Mouse (Mus musculus): ENCODE results near the gene Phactr2.

The Phactr2 gene

DNA sequence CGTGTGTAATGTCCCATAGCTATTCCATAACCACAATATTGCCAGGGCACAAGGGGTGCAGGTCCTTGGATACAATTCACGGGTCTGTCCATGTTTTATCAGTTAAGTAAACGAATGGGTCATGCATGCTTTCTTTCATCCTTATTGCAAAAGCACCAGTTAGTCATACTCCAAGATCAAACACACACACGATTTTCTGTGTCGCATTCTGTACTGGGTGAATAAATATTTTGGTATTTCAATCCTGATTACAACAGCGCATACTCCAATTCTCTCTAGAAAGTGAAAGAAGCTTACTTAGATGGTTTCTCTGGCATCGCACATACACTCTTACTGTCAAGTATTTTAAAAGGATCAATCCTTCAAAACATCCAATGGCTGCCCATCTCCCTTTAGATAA is 203.9 kb downstream of the Phactr2 start:
- DNase-seq = no peak

- DNase-seq = no peak
Observed at GRCm38 (mm10) chr10:13259251-13259650, 215.0 kb downstream of the Phactr2 start.

- peak; percentile 24 for DNase-seq
Observed at GRCm38 (mm10) chr10:13256196-13256595, 218.0 kb downstream of the Phactr2 start.

GRCm38 (mm10) chr10:13250280-13250679 is 223.9 kb downstream of the Phactr2 start:
- no peak for DNase-seq

DNA sequence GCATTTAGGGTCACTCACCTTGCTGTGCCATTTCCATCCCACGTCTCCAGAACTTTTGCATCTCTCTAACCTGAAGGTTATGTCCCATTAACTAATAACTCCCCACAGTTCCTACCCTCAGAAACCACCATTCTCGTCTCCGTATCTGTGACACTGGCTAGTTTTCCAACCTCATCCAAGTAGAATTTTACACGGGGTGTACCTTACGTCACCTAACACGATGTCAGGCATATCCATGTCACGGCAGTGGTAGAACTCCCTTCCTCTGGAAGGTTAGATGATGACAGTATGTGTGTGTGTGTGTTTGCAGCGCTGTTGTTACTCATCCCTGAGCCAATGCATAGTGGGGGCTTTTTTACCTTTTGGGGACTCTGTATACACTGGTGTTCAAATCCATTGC is 225.1 kb downstream of the Phactr2 start:
- no peak for DNase-seq

GRCm38 (mm10) chr10:13245714-13246113 is 228.5 kb downstream of the Phactr2 start:
- DNase-seq = no peak

DNA sequence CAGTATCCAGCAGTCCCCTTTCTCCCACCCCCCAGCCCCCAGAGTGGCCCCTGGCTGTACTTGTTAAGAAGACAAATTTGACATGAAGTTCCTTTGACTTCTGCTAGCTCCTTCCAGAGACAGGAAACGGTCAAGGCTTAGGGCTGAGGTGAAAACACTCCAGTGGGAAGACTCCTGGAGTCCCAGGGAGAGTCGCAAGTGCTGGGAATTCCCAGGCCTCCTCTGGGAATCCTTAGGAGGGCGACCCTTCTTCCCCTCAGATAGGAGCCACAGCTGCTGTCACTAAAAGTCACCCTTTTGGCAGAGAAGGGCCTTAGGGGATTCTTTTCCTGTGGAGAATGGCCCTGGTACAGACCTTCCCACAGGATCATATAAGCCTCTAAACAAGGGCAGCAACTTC is 230.0 kb downstream of the Phactr2 start:
- peak; percentile 24 for DNase-seq

DNA sequence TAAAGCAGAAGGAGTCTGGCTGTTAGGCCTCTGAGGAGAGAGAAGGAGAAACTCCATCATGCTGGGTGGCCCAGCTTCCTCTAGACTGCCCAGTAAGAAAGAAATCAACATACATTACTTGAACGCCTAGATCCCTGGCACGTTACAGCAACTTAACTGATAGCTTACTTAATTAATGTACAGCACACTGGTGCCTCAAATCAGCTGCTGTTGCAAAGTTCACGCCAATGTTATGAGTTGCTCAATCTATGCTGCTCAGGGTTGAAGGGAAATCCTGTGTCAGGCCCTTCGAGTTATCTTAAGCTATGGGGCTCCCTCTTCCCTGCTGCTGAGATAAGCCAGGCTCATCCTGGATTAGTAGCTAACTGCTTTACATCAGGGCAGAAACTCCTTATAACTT is 233.8 kb downstream of the Phactr2 start:
- DNase-seq = no peak

DNA sequence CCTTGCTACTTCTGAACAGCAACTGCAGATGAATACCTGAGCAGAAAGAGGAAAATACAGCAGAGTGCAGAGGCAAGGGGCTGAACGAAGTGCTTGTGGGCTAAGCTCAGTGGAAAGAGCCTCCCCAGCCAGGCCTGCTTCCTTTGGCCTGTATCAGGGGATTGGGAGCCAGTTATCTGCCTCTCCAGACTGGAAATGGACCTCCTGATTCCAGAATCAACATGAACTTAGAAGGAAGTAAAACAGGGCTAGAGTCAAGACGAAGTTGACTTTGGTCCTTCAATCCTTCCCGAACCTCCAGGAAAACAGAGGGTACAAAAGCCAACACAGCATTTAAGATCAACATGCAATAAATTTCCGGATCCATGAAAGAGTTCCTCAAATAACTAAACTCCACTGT is 236.0 kb downstream of the Phactr2 start:
- no peak for DNase-seq

DNA sequence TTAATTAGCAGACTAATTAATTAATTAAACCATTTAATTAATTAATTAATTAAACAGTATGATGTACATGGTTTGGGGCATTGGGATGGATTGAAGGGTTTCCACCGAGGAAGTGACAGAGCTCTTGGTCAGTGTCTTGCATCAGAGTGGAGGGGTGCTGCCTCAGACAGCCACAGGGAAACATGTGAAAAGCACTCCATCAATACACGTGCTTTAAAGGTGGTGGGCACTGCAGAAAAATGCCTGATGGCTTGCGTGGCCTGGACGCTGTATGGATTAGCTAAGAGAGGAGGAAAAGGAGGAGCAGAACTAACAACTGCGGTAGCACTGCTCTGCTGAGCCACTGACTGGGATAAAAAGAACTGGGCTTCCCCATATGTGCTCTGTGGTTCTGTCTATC is 237.3 kb downstream of the Phactr2 start:
- no peak for DNase-seq

- DNase-seq = no peak
Observed at GRCm38 (mm10) chr10:13234503-13234902, 239.7 kb downstream of the Phactr2 start.

DNA sequence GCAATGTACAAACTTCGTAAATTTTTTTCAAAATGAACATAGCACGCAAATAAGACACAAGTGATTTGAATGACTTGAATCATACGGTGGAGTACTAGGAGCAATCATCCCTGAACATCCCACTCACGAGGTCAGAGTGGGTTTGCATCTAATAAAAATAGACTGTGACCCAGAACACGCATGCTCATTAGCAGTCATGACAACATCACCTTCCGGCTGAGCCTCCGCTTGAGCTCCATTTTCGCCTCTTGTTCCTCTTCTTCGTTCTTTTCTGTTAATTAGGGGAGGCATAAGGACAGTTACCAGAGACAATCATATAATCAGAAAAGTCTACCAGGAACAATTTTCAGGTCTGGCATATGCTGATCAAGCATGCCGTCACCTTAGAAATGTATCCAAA is 240.3 kb downstream of the Phactr2 start:
- no peak for DNase-seq

DNA sequence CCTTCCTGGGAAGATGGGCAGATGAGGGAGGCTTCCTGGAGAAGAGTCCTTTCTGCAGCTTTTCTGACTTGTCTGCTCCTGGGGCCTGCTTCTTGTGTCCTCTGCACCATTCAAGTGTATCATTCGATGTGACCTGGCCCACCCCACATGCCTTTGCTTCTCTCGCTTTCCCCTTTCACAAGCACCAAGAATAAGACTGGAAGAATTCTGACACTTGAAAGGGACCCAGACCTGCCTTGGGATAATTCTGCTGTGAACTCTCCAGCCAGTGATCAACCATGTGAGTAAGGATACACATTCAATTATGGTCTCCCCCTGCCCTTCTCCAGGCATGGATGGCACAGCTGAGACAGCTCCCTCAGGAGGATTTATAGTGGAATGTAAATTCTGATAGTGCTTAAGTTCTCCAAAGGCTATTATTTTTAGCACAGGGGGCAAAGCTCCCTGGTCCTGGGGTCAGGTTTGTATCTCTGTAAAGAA is 241.0 kb downstream of the Phactr2 start:
- DNase-seq = no peak

GRCm38 (mm10) chr10:13232443-13233142 is 241.6 kb downstream of the Phactr2 start:
- no peak for DNase-seq

GRCm38 (mm10) chr10:13230716-13231115 is 243.5 kb downstream of the Phactr2 start:
- no peak for DNase-seq

DNA sequence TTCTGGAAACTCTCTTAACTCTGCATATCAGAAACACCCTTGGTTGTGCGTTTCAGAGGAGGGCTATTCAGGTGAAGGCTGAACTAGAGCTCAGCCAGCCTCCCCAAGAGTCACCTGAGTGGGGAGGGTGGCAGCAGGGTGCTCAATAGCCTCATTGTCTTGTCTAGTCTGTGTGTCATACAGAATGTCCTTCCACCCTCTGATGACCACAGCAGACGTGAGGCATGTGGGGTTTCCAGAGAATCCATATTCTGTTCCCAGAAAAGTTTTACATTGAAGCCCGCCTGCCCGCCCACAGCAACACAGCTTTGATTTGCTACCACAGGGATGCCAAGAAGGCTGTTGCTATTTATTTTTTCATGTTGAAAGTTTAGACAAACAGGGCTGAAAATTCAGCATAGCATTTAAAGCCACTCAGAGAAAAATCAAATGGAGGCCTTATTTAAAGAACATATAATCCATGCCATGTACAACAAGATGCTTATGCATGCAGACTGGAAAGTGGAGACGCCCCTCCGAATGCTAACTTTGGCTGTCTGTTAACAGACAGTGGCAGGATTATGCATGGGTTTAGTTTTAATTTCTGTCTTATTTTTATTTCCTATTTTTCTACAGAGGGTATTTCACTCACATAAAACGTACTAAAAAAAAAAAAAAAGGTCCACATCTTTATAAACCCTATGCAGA is 248.7 kb downstream of the Phactr2 start:
- no peak for DNase-seq

GRCm38 (mm10) chr10:13222135-13222534 is 252.1 kb downstream of the Phactr2 start:
- no peak for DNase-seq

GRCm38 (mm10) chr10:13220061-13220460 is 254.2 kb downstream of the Phactr2 start:
- no peak for DNase-seq

GRCm38 (mm10) chr10:13213956-13214355 is 260.3 kb downstream of the Phactr2 start:
- DNase-seq = no peak

GRCm38 (mm10) chr10:13212829-13213228 is 261.4 kb downstream of the Phactr2 start:
- DNase-seq = no peak

DNA sequence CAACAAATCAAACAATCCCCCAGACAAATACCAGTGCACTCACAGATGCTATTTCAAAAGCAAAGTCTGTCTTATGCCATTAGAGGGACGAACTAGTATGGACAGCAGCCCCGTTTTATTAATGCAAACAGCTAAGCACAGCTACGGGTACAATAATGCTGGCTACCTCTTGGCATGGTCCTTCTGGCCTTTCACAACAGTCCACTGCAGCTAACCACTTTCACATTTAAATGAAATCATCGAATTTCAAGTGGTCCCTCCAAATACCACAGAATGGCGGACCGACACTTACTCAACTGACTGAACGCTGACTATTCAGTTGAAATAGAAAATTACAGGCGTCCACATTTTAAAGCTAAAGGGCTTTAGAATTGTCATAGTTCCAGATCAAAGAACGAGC is 261.9 kb downstream of the Phactr2 start:
- no peak for DNase-seq

GRCm38 (mm10) chr10:13209930-13210637 is 264.1 kb downstream of the Phactr2 start:
- no peak for DNase-seq

DNA sequence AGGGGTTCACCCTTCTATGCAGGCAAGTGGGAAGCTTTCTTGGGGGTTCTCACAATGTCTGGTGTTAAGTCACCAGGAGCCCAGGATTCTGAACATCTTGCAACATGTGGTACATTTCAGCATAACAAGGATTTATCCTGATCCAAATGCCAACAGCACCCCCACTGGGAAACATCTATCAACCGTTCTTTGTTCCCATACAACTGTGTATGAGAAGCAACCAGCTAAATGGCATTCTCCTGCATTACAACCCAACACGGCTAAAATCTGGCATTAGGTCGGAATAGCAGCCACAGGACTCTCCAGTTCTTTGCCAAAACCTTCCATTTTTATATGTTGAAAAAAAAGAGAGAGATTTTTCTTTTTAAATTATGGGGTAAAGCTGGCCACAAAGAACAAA is 264.7 kb downstream of the Phactr2 start:
- no peak for DNase-seq

GRCm38 (mm10) chr10:13209061-13209460 is 265.2 kb downstream of the Phactr2 start:
- no peak for DNase-seq

All from kidney, postnatal 10 days (tissue).